Mouse (Mus musculus) WW6 (cell line): ENCODE results near the gene Hs6st1.

ENCODE experiments used
- DNase-seq: peaks from one replicate; pipeline ENCODE4 v3.0.0-alpha.2; 2013; ENCODE audit warnings: low read depth, low spot score

The Hs6st1 gene

DNA sequence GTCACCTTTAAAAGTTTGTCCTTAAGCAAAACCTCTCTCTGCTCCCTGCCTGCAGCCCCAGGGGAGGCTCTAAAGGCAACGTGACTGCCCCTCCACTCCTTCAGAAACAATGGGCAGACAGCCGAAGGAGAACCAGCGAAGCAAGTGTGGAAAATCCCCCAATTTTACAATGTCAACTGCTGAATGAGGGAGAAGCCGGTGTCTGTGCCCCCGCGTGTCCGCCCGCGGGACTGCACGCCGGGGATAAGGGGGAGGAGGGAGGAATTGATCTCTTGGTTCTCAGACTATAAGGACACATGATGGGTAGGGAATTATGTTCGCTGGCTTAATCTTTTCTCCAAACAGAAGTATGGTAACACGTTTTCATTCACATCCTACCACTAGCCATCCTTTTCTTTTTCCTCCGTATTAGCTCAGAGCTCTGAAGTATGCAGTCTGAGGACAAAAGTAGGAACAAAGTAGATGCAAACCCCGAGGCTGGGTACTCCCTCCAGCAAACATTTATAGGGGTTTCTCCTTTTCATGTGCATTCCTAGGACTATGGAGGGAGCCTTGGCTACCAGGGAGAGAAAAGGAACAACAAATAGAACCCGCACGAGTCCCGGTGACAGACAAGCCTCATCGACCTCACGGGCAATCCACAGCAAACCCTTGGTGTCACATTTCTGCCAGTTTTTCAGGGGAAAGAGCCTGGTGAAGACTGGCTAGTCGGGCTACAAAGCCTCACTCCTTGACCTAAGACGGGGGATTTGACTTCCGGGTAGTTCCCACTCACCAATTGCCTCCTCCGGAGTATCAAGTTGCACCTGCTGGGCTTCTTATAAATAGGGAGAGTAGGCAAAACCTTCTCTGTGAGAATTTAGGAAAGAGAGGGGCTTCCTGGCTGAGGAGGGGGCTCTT lies 3.1 kb upstream of the Hs6st1 start:
- peak; percentile 79 for DNase-seq

DNA sequence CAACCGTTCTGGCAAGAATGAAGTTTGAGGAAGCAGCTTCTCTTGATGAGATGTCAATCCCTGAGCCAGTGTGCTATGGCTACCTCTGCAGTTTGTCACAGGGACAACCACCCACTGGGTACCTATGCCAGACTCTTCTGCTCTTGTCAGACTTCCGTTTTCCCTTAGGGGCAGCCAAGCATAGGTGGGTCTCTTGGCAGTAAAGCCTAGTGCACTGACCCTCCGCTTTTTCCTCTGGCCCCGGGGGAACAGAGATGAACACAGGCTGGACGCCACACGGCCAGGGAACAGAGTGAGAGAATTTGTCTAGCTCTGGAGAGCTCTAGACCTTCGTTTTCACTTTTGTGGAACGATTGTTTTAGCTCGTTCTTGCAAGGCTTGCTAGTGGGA lies 2.4 kb upstream of the Hs6st1 start:
- DNase-seq, result no peak

DNA sequence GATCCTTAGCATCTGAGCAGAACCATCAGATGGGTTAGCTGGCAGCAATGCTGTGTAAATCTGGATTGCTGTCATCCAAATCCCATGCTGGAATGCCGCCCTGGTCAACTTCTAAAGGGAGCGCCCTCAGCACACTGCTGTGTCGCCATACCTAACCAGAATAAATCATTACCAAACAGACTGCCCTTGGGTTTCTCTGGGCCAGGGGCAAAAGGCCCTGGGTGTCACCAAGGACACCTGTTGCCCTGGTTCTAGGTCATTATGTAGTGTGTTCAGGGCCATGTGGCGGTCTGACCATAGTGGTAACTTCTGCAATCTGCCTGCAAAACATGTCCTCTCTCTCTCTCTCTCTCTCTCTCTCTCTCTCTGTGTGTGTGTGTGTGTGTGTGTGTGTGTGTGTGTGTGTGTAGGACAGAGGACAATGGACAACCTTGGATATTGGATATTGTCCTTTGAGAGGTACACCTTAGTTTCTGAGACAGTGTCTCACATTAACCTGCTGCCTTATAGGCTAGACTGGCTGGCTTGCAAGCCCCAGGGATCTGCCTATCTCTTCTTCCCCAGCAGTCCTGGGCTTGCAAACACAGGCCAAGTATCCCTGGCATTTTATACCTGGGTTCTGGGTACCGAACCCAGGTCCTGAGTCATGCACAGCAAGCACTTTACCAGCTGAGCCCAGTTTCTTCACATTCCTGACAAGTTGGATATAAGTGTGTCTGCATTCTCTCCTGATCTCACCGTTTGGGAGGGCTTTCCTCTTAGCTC lies 1.8 kb upstream of the Hs6st1 start:
- no peak for DNase-seq

DNA sequence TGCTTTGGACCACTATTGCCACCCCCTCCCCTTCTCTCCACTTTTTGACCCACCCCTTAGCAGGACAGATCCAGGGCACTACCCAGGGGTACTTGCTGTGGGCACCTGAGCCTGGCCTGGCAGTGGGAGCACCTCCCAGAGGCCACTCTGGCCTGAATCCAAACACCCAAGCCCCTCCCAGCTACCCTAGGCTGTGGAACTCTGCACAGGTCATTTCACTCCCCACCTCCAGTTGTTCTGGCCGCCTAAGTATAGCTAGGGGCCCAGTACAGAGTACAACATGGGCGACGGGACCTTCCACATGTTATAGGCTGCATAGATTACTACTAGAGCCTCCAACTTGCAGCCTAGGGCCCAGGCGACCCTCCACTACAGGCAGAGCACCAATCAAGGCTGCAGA lies 999 bp upstream of the Hs6st1 start:
- DNase-seq, result no peak

DNA sequence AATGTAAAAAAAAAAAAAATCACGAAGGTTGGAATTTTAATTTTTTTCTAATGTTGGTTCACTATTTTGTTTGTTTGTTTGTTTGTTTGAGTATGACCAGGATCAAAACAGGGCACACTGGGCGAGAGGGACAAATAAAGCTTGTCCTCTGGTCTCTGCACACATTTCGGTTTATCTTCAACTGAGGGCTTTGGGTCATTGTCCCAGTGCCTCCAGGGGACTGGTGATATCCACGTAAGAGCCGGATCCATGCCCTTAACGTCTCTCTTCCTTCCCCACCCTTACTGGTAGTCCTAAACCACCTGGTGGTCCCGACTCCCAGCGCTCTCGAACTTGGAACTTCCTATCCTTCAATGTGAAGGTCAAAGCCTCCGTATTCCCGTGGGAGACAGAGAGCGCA lies 589 bp upstream of the Hs6st1 start:
- DNase-seq, result no peak

DNA sequence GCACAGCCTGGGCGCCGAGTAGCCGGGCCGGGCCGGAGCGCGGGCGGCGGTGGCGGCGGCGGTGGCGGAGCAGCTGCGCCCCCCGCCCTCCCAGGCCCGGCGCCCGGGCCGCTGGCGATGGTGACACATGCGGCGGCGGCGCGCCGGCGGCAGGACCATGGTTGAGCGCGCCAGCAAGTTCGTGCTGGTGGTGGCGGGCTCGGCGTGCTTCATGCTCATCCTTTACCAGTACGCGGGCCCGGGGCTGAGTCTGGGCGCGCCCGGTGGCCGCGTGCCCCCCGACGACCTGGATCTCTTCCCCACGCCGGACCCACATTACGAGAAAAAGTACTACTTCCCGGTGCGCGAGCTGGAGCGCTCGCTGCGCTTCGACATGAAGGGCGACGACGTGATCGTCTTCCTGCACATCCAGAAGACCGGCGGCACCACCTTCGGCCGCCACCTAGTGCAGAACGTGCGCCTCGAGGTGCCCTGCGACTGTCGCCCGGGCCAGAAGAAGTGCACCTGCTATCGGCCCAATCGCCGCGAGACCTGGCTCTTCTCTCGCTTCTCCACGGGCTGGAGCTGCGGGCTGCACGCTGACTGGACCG lies 426 bp downstream of the Hs6st1 start:
- DNase-seq, result no peak

DNA sequence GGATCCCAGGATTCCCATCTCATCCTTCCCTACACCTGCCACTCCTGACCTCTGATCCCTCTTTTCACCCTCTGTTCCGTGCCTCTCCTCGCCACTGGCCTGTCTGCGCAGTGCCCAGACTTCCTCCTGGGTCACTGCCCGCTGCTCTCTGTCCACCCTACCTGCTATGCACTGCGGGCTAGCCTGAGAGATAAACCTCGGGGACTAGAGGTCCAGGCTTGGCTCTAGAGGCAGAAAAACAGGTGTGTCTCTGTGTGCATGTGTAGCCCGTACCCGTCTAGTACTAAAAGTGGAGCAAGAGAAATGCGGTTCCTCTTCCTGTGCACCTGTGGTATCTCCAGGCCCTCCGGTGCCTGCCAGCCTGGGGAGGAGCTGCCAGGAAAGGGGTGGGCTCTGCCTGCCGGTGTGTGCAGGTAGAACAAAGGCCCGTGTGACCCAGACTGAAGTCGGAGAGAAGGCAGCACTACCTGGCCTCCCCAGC lies 1.1 kb downstream of the Hs6st1 start:
- no peak for DNase-seq

DNA sequence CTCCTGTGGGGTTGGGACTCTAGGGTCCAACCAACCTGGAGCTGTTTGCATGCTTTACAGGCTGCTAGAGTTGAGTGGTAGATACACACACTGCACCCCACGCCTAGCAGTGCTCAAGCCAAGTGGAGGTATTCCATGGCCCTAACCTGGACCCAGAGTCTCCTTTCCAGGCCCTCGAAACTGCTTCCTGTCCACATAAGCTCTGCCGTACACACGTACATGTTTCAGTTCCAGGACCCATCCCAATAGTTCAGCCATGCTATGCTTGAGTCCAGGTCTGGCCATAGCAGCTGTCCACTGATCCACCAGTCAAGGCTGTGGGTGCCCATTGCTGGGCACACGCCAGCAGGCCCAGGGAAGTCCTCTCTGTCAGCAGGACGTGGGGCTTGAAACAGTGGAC lies 2.0 kb downstream of the Hs6st1 start:
- DNase-seq, result no peak

DNA sequence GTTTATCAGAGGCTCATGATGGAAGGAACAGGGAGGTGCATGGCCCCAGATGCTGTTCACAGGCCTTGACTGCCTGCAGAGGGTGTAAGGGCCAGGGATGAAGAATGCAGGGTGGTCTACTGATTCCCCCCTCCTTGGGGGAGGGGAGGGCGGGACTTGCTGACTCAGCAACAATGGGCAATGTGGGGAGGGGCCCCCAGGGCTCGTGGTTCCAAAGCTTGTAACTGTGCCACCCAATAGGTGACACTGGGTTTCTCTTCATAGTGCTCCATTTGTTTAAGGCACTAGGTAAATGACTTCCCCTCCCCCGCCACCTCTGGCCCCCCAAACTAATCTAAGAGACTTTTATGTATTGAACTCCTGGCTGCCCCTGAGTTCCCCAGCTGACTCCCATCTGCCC lies 2.5 kb downstream of the Hs6st1 start:
- no peak for DNase-seq

DNA sequence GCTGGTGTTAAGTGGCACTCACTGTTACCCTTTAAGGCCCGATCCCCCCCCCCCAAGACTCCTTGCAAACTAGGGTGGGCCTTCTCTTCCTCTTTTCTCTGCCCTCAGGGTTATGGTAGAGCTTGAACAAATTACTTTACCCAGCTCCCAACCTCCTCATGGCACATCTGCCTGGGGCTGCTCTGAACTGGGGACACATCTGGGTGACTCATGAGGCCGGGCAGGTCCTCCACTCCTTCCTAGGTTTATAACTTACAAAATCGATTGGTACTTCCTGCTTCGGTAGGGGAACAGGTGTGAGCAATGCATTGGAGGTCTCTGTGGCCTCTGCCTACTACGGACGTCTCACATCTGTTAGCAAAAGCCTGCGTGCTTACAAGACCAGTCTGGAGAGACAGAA lies 3.0 kb downstream of the Hs6st1 start:
- DNase-seq, result no peak

DNA sequence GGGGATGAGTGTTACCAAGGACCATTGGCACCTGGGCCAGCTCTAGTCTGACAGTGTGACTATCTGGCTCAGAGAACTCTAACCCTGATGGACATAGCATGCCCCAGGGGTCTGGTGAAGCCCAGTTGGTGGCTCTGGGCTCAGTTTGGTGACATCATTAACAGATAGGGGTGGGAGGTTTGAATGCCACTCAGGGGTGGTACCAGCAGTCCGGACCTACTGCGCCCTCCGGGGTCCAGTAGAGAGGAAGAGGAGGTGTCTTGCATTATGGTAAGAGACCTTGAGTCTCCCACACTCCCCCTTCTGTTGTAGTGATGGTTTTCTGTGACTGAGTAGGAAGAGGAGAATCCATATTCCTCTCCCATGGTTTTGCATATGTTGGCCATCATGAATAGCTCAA lies 3.4 kb downstream of the Hs6st1 start:
- DNase-seq, result no peak

DNA sequence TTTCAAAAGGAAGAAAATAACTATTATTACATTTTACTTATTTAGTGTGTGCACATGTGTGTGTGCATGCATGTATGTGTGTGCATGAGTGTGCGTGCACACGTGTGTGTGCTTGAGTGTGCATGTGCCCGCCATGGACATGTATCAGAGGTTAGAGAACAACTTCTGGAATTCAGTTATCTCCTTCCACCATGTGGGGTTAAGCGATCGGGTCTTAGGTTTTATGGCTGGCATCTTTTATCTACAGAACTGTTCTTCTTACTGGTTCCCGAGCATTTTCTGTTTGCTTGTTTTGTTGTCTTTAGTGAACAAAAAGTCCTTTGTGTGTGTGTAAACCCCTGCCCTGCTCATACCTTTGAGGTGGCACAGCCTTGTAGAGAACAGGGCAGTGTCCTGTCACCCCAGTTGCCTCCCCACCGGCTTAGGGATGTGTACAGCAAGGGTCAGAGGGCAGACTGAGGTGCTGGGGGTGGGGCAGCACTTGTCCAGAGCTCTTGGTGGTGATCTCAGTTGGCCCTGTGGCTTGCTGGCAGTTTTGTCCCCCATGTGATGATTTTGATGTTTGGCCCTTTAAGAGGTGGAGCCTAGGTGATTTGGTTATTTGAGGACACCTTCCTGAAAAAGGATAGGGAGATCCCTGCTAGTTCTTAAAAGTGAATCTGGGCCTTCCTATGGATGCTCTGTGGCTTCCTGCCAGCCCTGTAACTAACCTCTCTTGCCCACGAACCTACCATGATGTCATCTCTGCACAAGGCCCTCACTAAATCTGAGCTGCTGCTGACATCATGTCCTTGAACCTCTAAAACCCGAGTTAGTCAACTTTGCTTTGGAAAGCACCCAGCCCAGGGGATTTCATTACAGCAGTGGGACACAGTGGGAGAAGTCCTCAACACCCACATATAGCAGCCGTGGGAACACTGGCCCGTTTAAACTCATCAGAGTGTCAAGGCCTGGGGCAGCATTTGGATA lies 4.7 kb downstream of the Hs6st1 start:
- no peak for DNase-seq

DNA sequence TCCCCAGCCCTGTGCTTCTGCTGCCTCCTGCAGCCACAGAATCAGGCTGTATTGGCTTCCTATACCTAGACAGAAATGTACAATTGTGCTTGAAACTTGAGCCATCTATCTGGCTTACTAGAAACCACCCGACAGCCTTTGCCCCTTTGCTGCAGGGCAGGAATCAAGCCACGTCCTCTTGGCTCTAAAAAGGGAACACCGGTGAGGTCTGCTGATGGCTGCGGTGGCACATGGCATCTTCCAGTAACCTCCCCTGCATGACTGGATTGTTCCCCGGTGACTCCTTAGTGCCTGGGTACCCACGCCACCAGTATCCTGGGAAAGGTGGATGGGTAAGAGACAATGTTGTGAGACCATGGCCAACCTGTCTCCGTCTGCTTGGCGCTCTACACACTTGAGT lies 5.4 kb downstream of the Hs6st1 start:
- no peak for DNase-seq

DNA sequence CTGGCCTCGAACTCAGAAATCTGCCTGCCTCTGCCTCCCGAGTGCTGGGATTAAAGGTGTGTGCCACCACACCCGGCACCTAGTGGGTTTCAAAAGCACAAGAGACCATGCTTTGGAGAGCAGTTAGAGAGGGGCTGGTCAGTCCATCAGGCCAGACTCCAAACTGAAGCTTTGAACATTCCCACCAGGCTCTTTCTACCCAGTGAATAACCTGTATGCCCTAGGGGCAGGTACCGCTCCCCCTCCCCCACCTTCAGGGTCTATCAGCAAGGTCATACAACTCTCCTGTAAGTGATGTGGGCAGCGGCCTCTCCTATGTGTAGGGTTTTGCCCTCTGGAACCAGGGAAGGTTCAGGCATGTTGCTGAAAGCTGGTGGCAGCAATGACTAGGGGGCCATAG lies 6.0 kb downstream of the Hs6st1 start:
- no peak for DNase-seq

DNA sequence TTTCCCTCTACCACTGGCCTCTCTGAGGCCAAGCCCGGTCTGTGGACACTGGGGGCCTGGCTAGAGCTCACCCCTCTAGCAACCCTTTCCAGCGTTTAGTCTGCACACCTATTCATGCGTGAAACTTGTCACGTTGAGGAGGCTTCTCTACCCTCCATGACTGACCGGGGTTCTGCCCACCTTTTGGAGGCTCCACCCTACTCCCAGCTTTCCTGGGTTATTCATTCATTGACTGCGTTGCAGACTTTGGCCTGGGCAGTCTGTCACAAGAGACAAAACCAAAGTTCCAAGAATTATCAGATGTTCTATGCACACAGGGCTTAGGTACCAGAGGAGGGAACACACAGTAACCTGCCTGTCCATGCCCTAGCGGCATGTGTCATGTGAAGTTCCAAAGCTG lies 6.8 kb downstream of the Hs6st1 start:
- DNase-seq, result no peak

DNA sequence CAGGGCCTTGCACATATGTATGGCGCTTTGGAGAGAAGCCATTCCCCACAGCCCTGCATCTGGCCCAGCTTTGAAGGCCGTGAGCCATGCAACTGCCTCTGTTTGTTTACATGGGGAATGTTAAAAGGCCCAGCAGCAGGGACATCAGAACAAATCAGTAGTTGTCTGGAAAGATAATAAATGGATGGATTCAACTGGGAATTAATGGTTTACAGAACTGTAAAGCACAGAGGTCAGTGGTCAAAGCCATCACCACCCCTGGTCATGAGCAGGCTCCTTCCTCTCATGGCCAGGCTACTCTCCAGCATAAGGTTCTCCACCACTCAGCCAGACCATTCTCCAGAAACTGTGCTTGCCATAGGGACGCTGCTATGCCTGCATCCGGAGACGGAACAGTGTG lies 7.5 kb downstream of the Hs6st1 start:
- no peak for DNase-seq

DNA sequence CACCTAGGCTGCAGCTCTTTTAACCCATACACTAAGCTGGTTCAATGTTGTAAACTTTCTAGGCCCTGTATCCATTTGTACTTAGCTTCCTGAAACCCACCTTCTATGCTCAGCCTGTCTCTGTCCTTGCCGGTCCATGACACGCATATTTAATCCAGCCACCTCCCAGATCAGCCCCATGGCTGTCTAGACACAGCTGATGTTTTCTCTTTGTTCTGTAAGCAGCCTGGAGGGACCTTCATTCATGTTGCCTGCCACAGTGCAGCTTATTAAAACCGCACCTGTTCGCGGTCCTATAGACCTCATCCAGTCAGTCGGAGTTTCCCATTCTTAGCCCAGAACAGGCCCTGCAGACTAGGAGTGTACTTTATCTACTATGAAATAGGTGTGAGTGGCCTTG lies 8.9 kb downstream of the Hs6st1 start:
- DNase-seq, result no peak

DNA sequence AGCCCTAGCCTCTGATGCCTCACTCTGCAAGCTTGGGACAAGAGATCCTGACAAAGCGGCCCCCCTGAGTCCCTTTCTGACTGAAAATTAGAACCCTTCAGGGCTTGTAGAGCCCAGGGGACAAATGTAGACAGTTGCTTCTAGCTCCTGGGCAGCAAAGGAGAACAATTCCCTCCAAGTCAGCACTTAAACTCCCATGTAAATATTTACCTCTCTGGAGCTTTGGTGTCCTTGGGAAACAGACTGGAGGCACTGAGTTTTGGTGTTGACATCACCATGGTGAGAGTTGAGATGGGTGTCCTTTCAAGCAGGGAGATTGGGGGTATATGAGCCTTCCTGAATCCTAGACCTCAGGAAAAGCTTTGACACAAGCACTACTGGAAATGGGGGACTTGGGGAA lies 10.1 kb downstream of the Hs6st1 start:
- no peak for DNase-seq

DNA sequence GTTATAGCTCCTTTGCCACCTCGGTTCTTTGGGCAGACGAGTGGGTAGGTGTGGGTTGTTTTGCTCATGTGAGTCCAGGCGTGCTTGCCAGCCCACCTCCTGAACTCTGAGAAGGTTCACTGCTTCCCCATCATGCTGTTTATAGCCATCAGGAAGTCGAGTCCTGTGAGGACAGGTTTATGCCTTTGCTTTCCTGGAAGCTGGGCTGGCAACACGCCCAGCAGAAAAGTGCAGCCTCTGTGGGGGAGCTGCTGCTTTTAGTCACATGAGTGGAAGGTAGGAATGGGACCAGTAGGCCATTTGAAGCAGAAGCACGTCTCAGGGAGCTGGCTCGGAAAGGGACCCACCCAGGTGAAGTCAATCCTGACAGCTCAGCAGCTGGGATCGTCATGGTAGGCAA lies 11.5 kb downstream of the Hs6st1 start:
- DNase-seq, result no peak

DNA sequence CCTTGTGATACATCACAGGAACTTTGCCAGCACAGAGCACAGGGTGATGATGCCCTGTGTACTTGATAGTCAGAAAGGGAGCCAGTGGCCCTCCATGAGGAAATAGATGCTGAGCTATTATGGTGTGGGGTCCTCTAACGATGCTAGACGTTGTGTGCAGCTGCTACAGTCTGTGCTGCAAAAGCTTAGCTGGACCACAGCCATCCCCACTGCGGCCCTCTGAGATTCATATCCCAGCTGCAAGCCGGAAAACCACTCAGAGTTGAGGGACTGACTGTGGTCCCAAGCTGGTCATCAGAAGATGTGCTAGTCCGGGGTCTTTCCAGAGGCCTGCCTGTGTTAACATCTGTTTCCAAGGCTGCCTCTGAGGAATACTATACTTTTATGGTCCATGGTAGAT lies 12.8 kb downstream of the Hs6st1 start:
- no peak for DNase-seq

DNA sequence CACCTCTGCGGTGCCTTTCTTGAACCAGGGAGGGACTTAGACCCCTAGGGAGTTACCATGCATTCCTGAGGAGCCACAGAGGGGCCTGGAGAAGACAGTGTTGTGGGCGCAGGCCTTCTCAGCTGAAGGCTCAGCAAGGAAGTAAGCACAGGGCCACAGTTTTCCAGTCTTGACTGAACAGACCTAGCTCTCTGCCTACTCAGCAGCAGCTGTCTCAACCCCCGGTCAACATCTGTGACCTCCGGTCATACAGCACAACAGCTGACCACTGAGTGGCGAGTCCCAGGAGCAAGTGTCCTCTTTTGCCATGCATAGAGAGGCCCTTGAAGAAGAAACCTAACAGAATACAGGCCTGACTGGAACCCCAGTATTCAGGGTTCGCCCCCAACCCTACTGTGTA lies 14.0 kb downstream of the Hs6st1 start:
- DNase-seq, result no peak
